Mouse (Mus musculus) CH12.LX (cell line): Measurements from ENCODE around the gene Ankrd31. TPM values are rescaled to one million over a fixed set of nuclear protein-coding genes. Genes with fewer than 3 reads are reported as not detected.

Experiments
- DNase-seq: peaks from one replicate; pipeline ENCODE4 v3.0.0-alpha.2; 2013; ENCODE audit errors: extremely low read depth
- H3K27ac ChIP-seq: 2 replicates; pipeline ENCODE4 v1.5.1; 2012; ENCODE audit warnings: low read depth, mild to moderate bottlenecking, control low read depth, moderate library complexity; ENCODE audit not compliant: insufficient read depth
- H3K27me3 ChIP-seq: replicated peaks from 2 replicates; pipeline ENCODE3; 2012; ENCODE audit warnings: inconsistent platforms
- H3K36me3 ChIP-seq, 2 experiments: replicated peaks in 1 of 2; 2 replicates each; pipeline versions ENCODE3 to v1.6.1; 2012; ENCODE audit warnings: inconsistent platforms in 1 of 2, low read length in 1 of 2, mild to moderate bottlenecking in 1 of 2, mixed read lengths in 1 of 2, moderate library complexity in 1 of 2; ENCODE audit not compliant: control insufficient read depth in 1 of 2, insufficient read depth in 1 of 2
- H3K4me1 ChIP-seq, 2 experiments: 2 replicates each; pipeline ENCODE4 v1.6.1; 2012; ENCODE audit warnings: inconsistent platforms in 1 of 2, moderate library complexity in 1 of 2; ENCODE audit not compliant: insufficient read depth in 2 of 2, control insufficient read depth in 1 of 2
- H3K4me2 ChIP-seq: 2 replicates; pipeline ENCODE4 v1.6.1; 2012; ENCODE audit warnings: low read depth, mild to moderate bottlenecking, control low read depth; ENCODE audit not compliant: poor library complexity, insufficient read depth, severe bottlenecking
- H3K4me3 ChIP-seq, 3 experiments: fragments of 150-350 bp in 1 of 3; sonication (generic) in 1 of 3; replicated peaks in 1 of 3; 2 replicates each; pipeline versions ENCODE3 to v1.5.1; 2011 to 2012; ENCODE audit warnings: low read depth in 2 of 3, low read length in 2 of 3, mild to moderate bottlenecking in 2 of 3, moderate library complexity in 2 of 3, control low read depth in 1 of 3, improper control_type of control experiment in 1 of 3, inconsistent platforms in 1 of 3, mixed read lengths in 1 of 3; ENCODE audit not compliant: poor library complexity in 1 of 3
- H3K79me2 ChIP-seq: replicated peaks from 2 replicates; pipeline ENCODE4 v1.6.1; 2012; ENCODE audit warnings: mild to moderate bottlenecking, moderate library complexity; ENCODE audit not compliant: control insufficient read depth, poor library complexity, insufficient read depth, severe bottlenecking; ENCODE audit errors: extremely low read depth
- H3K9ac ChIP-seq: 2 replicates; pipeline ENCODE4 v1.6.1; 2012; ENCODE audit warnings: low read depth, mild to moderate bottlenecking, control low read depth, moderate library complexity; ENCODE audit not compliant: insufficient read depth
- H3K9me3 ChIP-seq: replicated peaks from 2 replicates; pipeline ENCODE3; 2012; ENCODE audit warnings: low read length, inconsistent platforms, mixed read lengths
- BHLHE40 ChIP-seq: IDR thresholded peaks from 2 replicates; pipeline ENCODE4 v1.6.1; 2011; ENCODE audit warnings: mild to moderate bottlenecking, low read depth, low read length, improper control_type of control experiment
- CHD1 ChIP-seq: IDR thresholded peaks from 2 replicates; pipeline ENCODE4 v1.6.1; 2012; ENCODE audit warnings: low read depth, low read length, improper control_type of control experiment, inconsistent platforms
- CHD2 ChIP-seq: IDR thresholded peaks from 2 replicates; pipeline ENCODE4 v1.6.1; 2011; ENCODE audit warnings: low read length, improper control_type of control experiment
- CTCF ChIP-seq, 2 experiments: IDR thresholded peaks in 1 of 2; conservative IDR thresholded peaks in 1 of 2; 2 replicates each; pipeline ENCODE4 v1.5.1; 2011 to 2012; ENCODE audit warnings: low read depth in 2 of 2, low read length in 2 of 2, improper control_type of control experiment in 1 of 2, inconsistent platforms in 1 of 2, mild to moderate bottlenecking in 1 of 2, moderate library complexity in 1 of 2
- E2F4 ChIP-seq: IDR thresholded peaks from 2 replicates; pipeline ENCODE4 v1.6.1; 2011; ENCODE audit warnings: low read depth, low read length, improper control_type of control experiment; ENCODE audit not compliant: insufficient replicate concordance
- ELF1 ChIP-seq: IDR thresholded peaks from 2 replicates; pipeline ENCODE4 v1.6.1; 2014; ENCODE audit warnings: low read depth, mild to moderate bottlenecking, inconsistent platforms, low read length, improper control_type of control experiment
- EP300 ChIP-seq: IDR thresholded peaks from 2 replicates; pipeline ENCODE4 v1.6.1; 2011; ENCODE audit warnings: low read length, improper control_type of control experiment
- ETS1 ChIP-seq: conservative IDR thresholded peaks from 2 replicates; pipeline ENCODE4 v1.6.1; 2012; ENCODE audit warnings: low read depth, mild to moderate bottlenecking, inconsistent platforms, low read length, improper control_type of control experiment, moderate library complexity
- GABPA ChIP-seq: IDR thresholded peaks from 2 replicates; pipeline ENCODE4 v1.6.1; 2012; ENCODE audit warnings: low read depth, low read length, improper control_type of control experiment, inconsistent platforms; ENCODE audit not compliant: insufficient replicate concordance
- HCFC1 ChIP-seq: IDR thresholded peaks from 2 replicates; pipeline ENCODE4 v1.6.1; 2012; ENCODE audit warnings: low read depth, mild to moderate bottlenecking, inconsistent platforms, low read length, improper control_type of control experiment
- IRF4 ChIP-seq: IDR thresholded peaks from 2 replicates; pipeline ENCODE4 v1.6.1; 2014; ENCODE audit warnings: low read depth, mild to moderate bottlenecking, inconsistent platforms, low read length, improper control_type of control experiment
- JUN ChIP-seq: IDR thresholded peaks from 2 replicates; pipeline ENCODE4 v1.6.1; 2011; ENCODE audit warnings: low read depth, mild to moderate bottlenecking, low read length, improper control_type of control experiment, moderate library complexity; ENCODE audit not compliant: insufficient read depth
- JUND ChIP-seq: conservative IDR thresholded peaks from 2 replicates; pipeline ENCODE4 v1.6.1; 2011; ENCODE audit warnings: low read depth, low read length, improper control_type of control experiment
- KAT2A ChIP-seq: IDR thresholded peaks from 2 replicates; pipeline ENCODE4 v1.6.1; 2012; ENCODE audit warnings: low read length, improper control_type of control experiment, inconsistent platforms; ENCODE audit not compliant: insufficient replicate concordance
- MAFK ChIP-seq: IDR thresholded peaks from 2 replicates; pipeline ENCODE4 v1.6.1; 2011; ENCODE audit warnings: low read length, improper control_type of control experiment; ENCODE audit not compliant: insufficient replicate concordance
- MEF2A ChIP-seq: IDR thresholded peaks from 2 replicates; pipeline ENCODE4 v1.6.1; 2014; ENCODE audit warnings: low read depth, mild to moderate bottlenecking, inconsistent platforms, low read length, improper control_type of control experiment, borderline replicate concordance
- MYC ChIP-seq: IDR thresholded peaks from 2 replicates; pipeline ENCODE4 v1.6.1; 2011; ENCODE audit warnings: low read depth, mild to moderate bottlenecking, improper control_type of control experiment, low read length
- NRF1 ChIP-seq: IDR thresholded peaks from 2 replicates; pipeline ENCODE4 v1.6.1; 2014; ENCODE audit warnings: low read depth, mild to moderate bottlenecking, inconsistent platforms, low read length, improper control_type of control experiment, moderate library complexity
- POLR2A ChIP-seq: IDR thresholded peaks from 2 replicates; pipeline ENCODE4 v1.6.1; 2011; ENCODE audit warnings: low read depth, mild to moderate bottlenecking, improper control_type of control experiment, low read length
- POLR2AphosphoS2 ChIP-seq: IDR thresholded peaks from 2 replicates; pipeline ENCODE4 v1.6.1; 2011; ENCODE audit warnings: low read depth, low read length, improper control_type of control experiment
- RAD21 ChIP-seq: IDR thresholded peaks from 2 replicates; pipeline ENCODE4 v1.6.1; 2011; ENCODE audit warnings: low read depth, mild to moderate bottlenecking, low read length, improper control_type of control experiment, moderate library complexity
- TCF12 ChIP-seq: IDR thresholded peaks from 2 replicates; pipeline ENCODE4 v1.6.1; 2014; ENCODE audit warnings: low read depth, mild to moderate bottlenecking, inconsistent platforms, low read length, improper control_type of control experiment
- UBTF ChIP-seq: IDR thresholded peaks from 2 replicates; pipeline ENCODE4 v1.6.1; 2012; ENCODE audit warnings: low read depth, mild to moderate bottlenecking, inconsistent platforms, low read length, improper control_type of control experiment, moderate library complexity
- USF2 ChIP-seq: conservative IDR thresholded peaks from 2 replicates; pipeline ENCODE4 v1.6.1; 2011; ENCODE audit warnings: low read depth, low read length, improper control_type of control experiment
- ZC3H11A ChIP-seq: IDR thresholded peaks from 2 replicates; pipeline ENCODE4 v1.6.1; 2012; ENCODE audit warnings: low read depth, mild to moderate bottlenecking, inconsistent platforms, low read length, improper control_type of control experiment
- ZKSCAN1 ChIP-seq: IDR thresholded peaks from 2 replicates; pipeline ENCODE4 v1.6.1; 2012; ENCODE audit warnings: low read depth, inconsistent platforms, low read length, improper control_type of control experiment, borderline replicate concordance
- dilution Hi-C: fragments of 300-500 bp; cut with MboI; formaldehyde crosslinking; loops from 2 replicates; pipeline ENCODE4 v1.14.3; 2020; ENCODE audit warnings: low sequenced_read_pairs; ENCODE audit not compliant: extremely low pct_unique_long_range_greater_than_20kb, extremely low pct_ligation_motif_present
- in situ Hi-C: fragments of 300-500 bp; cut with MboI; formaldehyde crosslinking; loops from 3 replicates; pipeline ENCODE4 v1.14.3; 2019; ENCODE audit warnings: low sequenced_read_pairs, low pct_ligation_motif_present, low pct_unique_long_range_greater_than_20kb, mixed read lengths
- polyA plus RNA-seq: library from polyadenylated mRNA; unstranded; fragments of >175 nt; gene quantifications from 2 replicates; pipeline ENCODE4 v1.2.1, GENCODE M21; 2012; ENCODE audit warnings: low read depth; ENCODE audit not compliant: insufficient read length
- total RNA-seq, 2 experiments: library from RNA; depleted of rRNA; stranded (reverse); fragments of 300-350 nt in 1 of 2; fragments of >200 nt in 1 of 2; gene quantifications; 2 replicates each; pipeline ENCODE4 v1.2.3; 2012 to 2014

Gene Ankrd31
- total and polyA plus RNA-seq, 3 experiments: not detected

- no peak for DNase-seq
- no peak overlapping the region for H3K9ac ChIP-seq
- no peak overlapping the region for H3K4me3 ChIP-seq
- H3K27ac ChIP-seq: no peak overlapping the region
- dilution Hi-C loops: no loop called here
- in situ Hi-C loops: no loop called here
- TF ChIP-seq TCF12 (no peak), GABPA (no peak), BHLHE40 (no peak), MYC (no peak), EP300 (no peak), USF2 (no peak), POLR2A (no peak), UBTF (no peak), POLR2AphosphoS2 (no peak), ELF1 (no peak), ETS1 (no peak), ZC3H11A (no peak), CTCF (conservative IDR thresholded peaks at IDR 0.05 in 1 of 2, IDR thresholded peaks at IDR 0.05 in 1 of 2; ENCODE audit: low read depth in 2 of 2, low read length in 2 of 2) (no peak), ZKSCAN1 (no peak), IRF4 (no peak), CHD2 (no peak), CHD1 (no peak), NRF1 (no peak), KAT2A (no peak)
- no peak overlapping the region for H3K4me2 ChIP-seq
- no peaks in the 10 kb centered on the region for H3K36me3 ChIP-seq
- H3K79me2 ChIP-seq: no peaks in the 10 kb centered on the region
- H3K9me3 ChIP-seq: no peaks in the 10 kb centered on the region
- no peaks in the 10 kb centered on the region for H3K27me3 ChIP-seq
- no peaks in the 10 kb centered on the region for H3K4me1 ChIP-seq
These were observed 136.5 kb downstream of the Ankrd31 start for GRCm38 (mm10) chr13:96884534-96884933.

GRCm38 (mm10) chr13:96889985-96890384, 141.9 kb downstream of the Ankrd31 start:
- Histone ChIP-seq H3K4me2 (no peak overlapping the region), H3K4me1 (no peaks in the 10 kb centered on the region), H3K79me2 (no peaks in the 10 kb centered on the region), H3K36me3 (no peaks in the 10 kb centered on the region), H3K4me3 (no peak overlapping the region), H3K27ac (no peak overlapping the region), H3K27me3 (no peaks in the 10 kb centered on the region), H3K9me3 (no peaks in the 10 kb centered on the region), H3K9ac (no peak overlapping the region)
- TF ChIP-seq E2F4 (no peak), JUN (no peak), MAFK (no peak), MEF2A (no peak), ZC3H11A (no peak), ELF1 (no peak), JUND (no peak), RAD21 (no peak), GABPA (no peak), IRF4 (no peak), HCFC1 (no peak)
- dilution Hi-C loops (no loop called here), in situ Hi-C loops (no loop called here)
- no peak for DNase-seq
